Mouse (Mus musculus): ENCODE results near the gene Vps41.

GRCm38 (mm10) chr13:18824420-18825123 is 107.5 kb downstream of the Vps41 start:
- TF ChIP-seq CTCF (IDR thresholded peaks at IDR 0.05; ENCODE audit: borderline replicate concordance, control insufficient read depth, extremely low read depth, insufficient read depth, low read length, poor library complexity) = no peak
- no peak for TF ChIP-seq POLR2A (IDR thresholded peaks at IDR 0.05; ENCODE audit: control insufficient read depth, extremely low read depth, insufficient read depth, low read length, poor library complexity)

All from thymus, adult 2 months (tissue).